Mouse (Mus musculus) CH12.LX (cell line): ENCODE results near the gene Krt28. TPM values are rescaled to one million over a fixed set of nuclear protein-coding genes. Genes with fewer than 3 reads are reported as not detected.

Source experiments
- DNase-seq: peaks from one replicate; pipeline ENCODE4 v3.0.0-alpha.2; 2013; ENCODE audit errors: extremely low read depth
- H3K27ac ChIP-seq: 2 replicates; pipeline ENCODE4 v1.5.1; 2012; ENCODE audit warnings: low read depth, mild to moderate bottlenecking, control low read depth, moderate library complexity; ENCODE audit not compliant: insufficient read depth
- H3K27me3 ChIP-seq: replicated peaks from 2 replicates; pipeline ENCODE3; 2012; ENCODE audit warnings: inconsistent platforms
- H3K36me3 ChIP-seq, 2 experiments: replicated peaks in 1 of 2; 2 replicates each; pipeline versions ENCODE3 to v1.6.1; 2012; ENCODE audit warnings: inconsistent platforms in 1 of 2, low read length in 1 of 2, mild to moderate bottlenecking in 1 of 2, mixed read lengths in 1 of 2, moderate library complexity in 1 of 2; ENCODE audit not compliant: control insufficient read depth in 1 of 2, insufficient read depth in 1 of 2
- H3K4me1 ChIP-seq, 2 experiments: 2 replicates each; pipeline ENCODE4 v1.6.1; 2012; ENCODE audit warnings: inconsistent platforms in 1 of 2, moderate library complexity in 1 of 2; ENCODE audit not compliant: insufficient read depth in 2 of 2, control insufficient read depth in 1 of 2
- H3K4me2 ChIP-seq: 2 replicates; pipeline ENCODE4 v1.6.1; 2012; ENCODE audit warnings: low read depth, mild to moderate bottlenecking, control low read depth; ENCODE audit not compliant: poor library complexity, insufficient read depth, severe bottlenecking
- H3K4me3 ChIP-seq, 3 experiments: fragments of 150-350 bp in 1 of 3; sonication (generic) in 1 of 3; replicated peaks in 1 of 3; 2 replicates each; pipeline versions ENCODE3 to v1.5.1; 2011 to 2012; ENCODE audit warnings: low read depth in 2 of 3, low read length in 2 of 3, mild to moderate bottlenecking in 2 of 3, moderate library complexity in 2 of 3, control low read depth in 1 of 3, improper control_type of control experiment in 1 of 3, inconsistent platforms in 1 of 3, mixed read lengths in 1 of 3; ENCODE audit not compliant: poor library complexity in 1 of 3
- H3K79me2 ChIP-seq: replicated peaks from 2 replicates; pipeline ENCODE4 v1.6.1; 2012; ENCODE audit warnings: mild to moderate bottlenecking, moderate library complexity; ENCODE audit not compliant: control insufficient read depth, poor library complexity, insufficient read depth, severe bottlenecking; ENCODE audit errors: extremely low read depth
- H3K9ac ChIP-seq: 2 replicates; pipeline ENCODE4 v1.6.1; 2012; ENCODE audit warnings: low read depth, mild to moderate bottlenecking, control low read depth, moderate library complexity; ENCODE audit not compliant: insufficient read depth
- H3K9me3 ChIP-seq: replicated peaks from 2 replicates; pipeline ENCODE3; 2012; ENCODE audit warnings: low read length, inconsistent platforms, mixed read lengths
- BHLHE40 ChIP-seq: IDR thresholded peaks from 2 replicates; pipeline ENCODE4 v1.6.1; 2011; ENCODE audit warnings: mild to moderate bottlenecking, low read depth, low read length, improper control_type of control experiment
- CHD1 ChIP-seq: IDR thresholded peaks from 2 replicates; pipeline ENCODE4 v1.6.1; 2012; ENCODE audit warnings: low read depth, low read length, improper control_type of control experiment, inconsistent platforms
- CHD2 ChIP-seq: IDR thresholded peaks from 2 replicates; pipeline ENCODE4 v1.6.1; 2011; ENCODE audit warnings: low read length, improper control_type of control experiment
- CTCF ChIP-seq, 2 experiments: IDR thresholded peaks in 1 of 2; conservative IDR thresholded peaks in 1 of 2; 2 replicates each; pipeline ENCODE4 v1.5.1; 2011 to 2012; ENCODE audit warnings: low read depth in 2 of 2, low read length in 2 of 2, improper control_type of control experiment in 1 of 2, inconsistent platforms in 1 of 2, mild to moderate bottlenecking in 1 of 2, moderate library complexity in 1 of 2
- ELF1 ChIP-seq: IDR thresholded peaks from 2 replicates; pipeline ENCODE4 v1.6.1; 2014; ENCODE audit warnings: low read depth, mild to moderate bottlenecking, inconsistent platforms, low read length, improper control_type of control experiment
- ETS1 ChIP-seq: conservative IDR thresholded peaks from 2 replicates; pipeline ENCODE4 v1.6.1; 2012; ENCODE audit warnings: low read depth, mild to moderate bottlenecking, inconsistent platforms, low read length, improper control_type of control experiment, moderate library complexity
- GABPA ChIP-seq: IDR thresholded peaks from 2 replicates; pipeline ENCODE4 v1.6.1; 2012; ENCODE audit warnings: low read depth, low read length, improper control_type of control experiment, inconsistent platforms; ENCODE audit not compliant: insufficient replicate concordance
- HCFC1 ChIP-seq: IDR thresholded peaks from 2 replicates; pipeline ENCODE4 v1.6.1; 2012; ENCODE audit warnings: low read depth, mild to moderate bottlenecking, inconsistent platforms, low read length, improper control_type of control experiment
- JUND ChIP-seq: conservative IDR thresholded peaks from 2 replicates; pipeline ENCODE4 v1.6.1; 2011; ENCODE audit warnings: low read depth, low read length, improper control_type of control experiment
- KAT2A ChIP-seq: IDR thresholded peaks from 2 replicates; pipeline ENCODE4 v1.6.1; 2012; ENCODE audit warnings: low read length, improper control_type of control experiment, inconsistent platforms; ENCODE audit not compliant: insufficient replicate concordance
- MAX ChIP-seq: IDR thresholded peaks from 2 replicates; pipeline ENCODE4 v1.6.1; 2011; ENCODE audit warnings: low read length, improper control_type of control experiment
- MAZ ChIP-seq: IDR thresholded peaks from 2 replicates; pipeline ENCODE4 v1.6.1; 2012; ENCODE audit warnings: low read depth, mild to moderate bottlenecking, inconsistent platforms, low read length, improper control_type of control experiment, moderate library complexity
- NRF1 ChIP-seq: IDR thresholded peaks from 2 replicates; pipeline ENCODE4 v1.6.1; 2014; ENCODE audit warnings: low read depth, mild to moderate bottlenecking, inconsistent platforms, low read length, improper control_type of control experiment, moderate library complexity
- POLR2AphosphoS2 ChIP-seq: IDR thresholded peaks from 2 replicates; pipeline ENCODE4 v1.6.1; 2011; ENCODE audit warnings: low read depth, low read length, improper control_type of control experiment
- RAD21 ChIP-seq: IDR thresholded peaks from 2 replicates; pipeline ENCODE4 v1.6.1; 2011; ENCODE audit warnings: low read depth, mild to moderate bottlenecking, low read length, improper control_type of control experiment, moderate library complexity
- RCOR1 ChIP-seq: conservative IDR thresholded peaks from 2 replicates; pipeline ENCODE4 v1.6.1; 2012; ENCODE audit warnings: low read depth, mild to moderate bottlenecking, inconsistent platforms, low read length, improper control_type of control experiment
- SMC3 ChIP-seq: IDR thresholded peaks from 2 replicates; pipeline ENCODE4 v1.6.1; 2011; ENCODE audit warnings: low read depth, low read length, improper control_type of control experiment
- TBP ChIP-seq: conservative IDR thresholded peaks from 2 replicates; pipeline ENCODE4 v1.6.1; 2011; ENCODE audit warnings: low read depth, low read length, improper control_type of control experiment
- TCF12 ChIP-seq: IDR thresholded peaks from 2 replicates; pipeline ENCODE4 v1.6.1; 2014; ENCODE audit warnings: low read depth, mild to moderate bottlenecking, inconsistent platforms, low read length, improper control_type of control experiment
- USF2 ChIP-seq: conservative IDR thresholded peaks from 2 replicates; pipeline ENCODE4 v1.6.1; 2011; ENCODE audit warnings: low read depth, low read length, improper control_type of control experiment
- ZC3H11A ChIP-seq: IDR thresholded peaks from 2 replicates; pipeline ENCODE4 v1.6.1; 2012; ENCODE audit warnings: low read depth, mild to moderate bottlenecking, inconsistent platforms, low read length, improper control_type of control experiment
- ZKSCAN1 ChIP-seq: IDR thresholded peaks from 2 replicates; pipeline ENCODE4 v1.6.1; 2012; ENCODE audit warnings: low read depth, inconsistent platforms, low read length, improper control_type of control experiment, borderline replicate concordance
- dilution Hi-C: fragments of 300-500 bp; cut with MboI; formaldehyde crosslinking; loops from 2 replicates; pipeline ENCODE4 v1.14.3; 2020; ENCODE audit warnings: low sequenced_read_pairs; ENCODE audit not compliant: extremely low pct_unique_long_range_greater_than_20kb, extremely low pct_ligation_motif_present
- in situ Hi-C: fragments of 300-500 bp; cut with MboI; formaldehyde crosslinking; loops from 3 replicates; pipeline ENCODE4 v1.14.3; 2019; ENCODE audit warnings: low sequenced_read_pairs, low pct_ligation_motif_present, low pct_unique_long_range_greater_than_20kb, mixed read lengths
- polyA plus RNA-seq: library from polyadenylated mRNA; unstranded; fragments of >175 nt; gene quantifications from 2 replicates; pipeline ENCODE4 v1.2.1, GENCODE M21; 2012; ENCODE audit warnings: low read depth; ENCODE audit not compliant: insufficient read length
- total RNA-seq, 2 experiments: library from RNA; depleted of rRNA; stranded (reverse); fragments of 300-350 nt in 1 of 2; fragments of >200 nt in 1 of 2; gene quantifications; 2 replicates each; pipeline ENCODE4 v1.2.3; 2012 to 2014

Gene Krt28
- total and polyA plus RNA-seq, 3 experiments = 0.13 to 0.14 TPM; not detected in 1

GRCm38 (mm10) chr11:99319127-99319526 lies 55.6 kb downstream of the Krt28 start:
- Histone ChIP-seq H3K27me3 (peaks cover 35% of the 10 kb centered on the region), H3K9me3 (no peaks in the 10 kb centered on the region), H3K79me2 (no peaks in the 10 kb centered on the region), H3K9ac (no peak overlapping the region), H3K4me3 (no peak overlapping the region), H3K27ac (no peak overlapping the region), H3K36me3 (no peaks in the 10 kb centered on the region), H3K4me1 (peaks cover 5 to 13% of the 10 kb centered on the region in 2 experiments), H3K4me2 (no peak overlapping the region)
- no peak for TF ChIP-seq CTCF (conservative IDR thresholded peaks at IDR 0.05 in 1 of 2, IDR thresholded peaks at IDR 0.05 in 1 of 2; ENCODE audit: low read depth in 2 of 2, low read length in 2 of 2)
- no peak for TF ChIP-seq ETS1
- TF ChIP-seq ZKSCAN1 = no peak
- no peak for TF ChIP-seq BHLHE40
- no peak for TF ChIP-seq NRF1
- TF ChIP-seq TCF12 = no peak
- no peak for TF ChIP-seq POLR2AphosphoS2
- TF ChIP-seq JUND = no peak
- TF ChIP-seq CHD1 = no peak
- no peak for TF ChIP-seq MAZ
- no peak for TF ChIP-seq CHD2
- TF ChIP-seq USF2 = no peak
- TF ChIP-seq KAT2A = no peak
- no peak for TF ChIP-seq RCOR1
- TF ChIP-seq ZC3H11A = no peak
- TF ChIP-seq RAD21 = no peak
- no peak for TF ChIP-seq MAX
- in situ Hi-C loops = loop anchor here (5.0 kb wide), 1 partner anchor 33 kb away; the partner anchor contains the start of gene Krt27
- dilution Hi-C loops = no loop called here
- DNase-seq = no peak

DNA sequence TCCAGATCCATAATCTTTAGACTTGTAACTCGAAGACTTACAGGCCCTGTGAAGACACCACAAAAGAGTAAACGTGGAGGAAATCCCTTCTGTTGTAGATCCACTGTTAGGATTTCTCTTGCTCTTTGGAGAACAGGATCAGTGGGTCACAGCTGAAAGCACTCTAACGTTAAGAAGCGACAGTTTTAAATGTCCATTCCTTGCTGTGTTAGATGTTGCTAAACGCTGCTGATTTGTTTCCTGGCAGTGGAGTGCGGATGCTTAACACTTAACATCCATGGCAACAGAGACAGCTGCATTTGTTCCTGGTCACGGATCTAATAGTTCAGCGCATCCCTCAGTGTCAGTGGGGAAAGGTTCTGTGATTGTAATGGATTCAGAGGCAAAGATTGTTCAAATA lies 58.2 kb downstream of the Krt28 start:
- H3K79me2 ChIP-seq = no peaks in the 10 kb centered on the region
- dilution Hi-C loops = no loop called here
- in situ Hi-C loops = loop anchor here (5.0 kb wide), 1 partner anchor 36 kb away; the partner anchor contains the start of gene Krt27

More for the DNA sequence above, 58.2 kb downstream of the Krt28 start:
- Histone ChIP-seq H3K36me3 (no peaks in the 10 kb centered on the region), H3K4me2 (no peak overlapping the region), H3K9ac (no peak overlapping the region), H3K27ac (no peak overlapping the region), H3K4me3 (no peak overlapping the region), H3K9me3 (no peaks in the 10 kb centered on the region), H3K4me1 (peaks cover 2 to 9% of the 10 kb centered on the region in 2 experiments; a peak in 2 of 4 replicates), H3K27me3 (peaks cover 47% of the 10 kb centered on the region)
- DNase-seq = no peak
- no peak for TF ChIP-seq TBP
- no peak for TF ChIP-seq KAT2A
- TF ChIP-seq USF2 = no peak
- no peak for TF ChIP-seq RAD21
- TF ChIP-seq SMC3 = no peak
- no peak for TF ChIP-seq HCFC1
- no peak for TF ChIP-seq ELF1
- no peak for TF ChIP-seq GABPA

Other genes starting within 250 kb of the Krt28 start
Only the 20 nearest of the 25 such genes appear.
- gene Ccr7, start 219.8 kb downstream of the Krt28 start, total RNA-seq (2012; rRNA removed) = 170 and 241 TPM in 2 replicates
- gene Ccr7, start 219.8 kb downstream of the Krt28 start, total RNA-seq (2014; rRNA removed) = 178 and 203 TPM in 2 replicates
- gene Ccr7, start 219.8 kb downstream of the Krt28 start, polyA plus RNA-seq = 306 and 316 TPM in 2 replicates
- 246 and 257 TPM in 2 replicates for gene Smarce1, start 143.9 kb downstream of the Krt28 start, total RNA-seq (2012; rRNA removed)
- gene Smarce1, start 143.9 kb downstream of the Krt28 start, total RNA-seq (2014; rRNA removed) = 149 and 184 TPM in 2 replicates
- 464 and 617 TPM in 2 replicates for gene Smarce1, start 143.9 kb downstream of the Krt28 start, polyA plus RNA-seq
- gene Krt222, start 130.8 kb downstream of the Krt28 start, total RNA-seq (2012; rRNA removed) = 15.4 and 22.0 TPM in 2 replicates
- 22.9 TPM in 2 replicates for gene Krt222, start 130.8 kb downstream of the Krt28 start, total RNA-seq (2014; rRNA removed)
- gene Krt222, start 130.8 kb downstream of the Krt28 start, polyA plus RNA-seq = 24.4 and 29.3 TPM in 2 replicates
- gene Krt24, start 89.6 kb downstream of the Krt28 start, total RNA-seq (2012; rRNA removed) = not detected in 2 replicates
- not detected in 2 replicates for gene Krt24, start 89.6 kb downstream of the Krt28 start, total RNA-seq (2014; rRNA removed)
- gene Krt24, start 89.6 kb downstream of the Krt28 start, polyA plus RNA-seq = not detected in 2 replicates
- gene Krt25, start 52.0 kb downstream of the Krt28 start, total RNA-seq (2012; rRNA removed) = 0.42 and 1.0 TPM in 2 replicates
- gene Krt25, start 52.0 kb downstream of the Krt28 start, total RNA-seq (2014; rRNA removed) = 0.17 and 0.36 TPM in 2 replicates
- gene Krt25, start 52.0 kb downstream of the Krt28 start, polyA plus RNA-seq = 0.69 and 0.75 TPM in 2 replicates
- not detected in 2 replicates for gene Krt26, start 36.9 kb downstream of the Krt28 start, total RNA-seq (2012; rRNA removed)
- gene Krt26, start 36.9 kb downstream of the Krt28 start, total RNA-seq (2014; rRNA removed) = not detected in 2 replicates
- gene Krt26, start 36.9 kb downstream of the Krt28 start, polyA plus RNA-seq = not detected in 2 replicates
- not detected in 2 replicates for gene Krt27, start 23.8 kb downstream of the Krt28 start, total RNA-seq (2012; rRNA removed)
- gene Krt27, start 23.8 kb downstream of the Krt28 start, total RNA-seq (2014; rRNA removed) = not detected in 2 replicates
- gene Krt27, start 23.8 kb downstream of the Krt28 start, polyA plus RNA-seq = not detected in 2 replicates
- gene Krt10, start 14.5 kb upstream of the Krt28 start, total RNA-seq (2012; rRNA removed) = 3.0 and 3.4 TPM in 2 replicates
- gene Krt10, start 14.5 kb upstream of the Krt28 start, total RNA-seq (2014; rRNA removed) = 9.0 and 9.3 TPM in 2 replicates
- gene Krt10, start 14.5 kb upstream of the Krt28 start, polyA plus RNA-seq = 12.2 and 15.3 TPM in 2 replicates
- not detected in 2 replicates for gene Krt12, start 47.4 kb upstream of the Krt28 start, total RNA-seq (2012; rRNA removed)
- gene Krt12, start 47.4 kb upstream of the Krt28 start, total RNA-seq (2014; rRNA removed) = not detected in 2 replicates
- not detected in 2 replicates for gene Krt12, start 47.4 kb upstream of the Krt28 start, polyA plus RNA-seq
- gene Krt20, start 63.2 kb upstream of the Krt28 start, total RNA-seq (2012; rRNA removed) = not detected in 2 replicates
- not detected in 2 replicates for gene Krt20, start 63.2 kb upstream of the Krt28 start, total RNA-seq (2014; rRNA removed)
- gene Krt20, start 63.2 kb upstream of the Krt28 start, polyA plus RNA-seq = not detected in 2 replicates
- not detected in 2 replicates for gene Krt23, start 118.2 kb upstream of the Krt28 start, total RNA-seq (2012; rRNA removed)
- not detected in 2 replicates for gene Krt23, start 118.2 kb upstream of the Krt28 start, total RNA-seq (2014; rRNA removed)
- gene Krt23, start 118.2 kb upstream of the Krt28 start, polyA plus RNA-seq = not detected in 2 replicates
- gene Krt39, start 146.4 kb upstream of the Krt28 start, total RNA-seq (2012; rRNA removed) = not detected in 2 replicates
- gene Krt39, start 146.4 kb upstream of the Krt28 start, total RNA-seq (2014; rRNA removed) = not detected in 2 replicates
- gene Krt39, start 146.4 kb upstream of the Krt28 start, polyA plus RNA-seq = not detected in 2 replicates
- gene Krt40, start 168.3 kb upstream of the Krt28 start, total RNA-seq (2012; rRNA removed) = not detected in 2 replicates
- not detected in 2 replicates for gene Krt40, start 168.3 kb upstream of the Krt28 start, total RNA-seq (2014; rRNA removed)
- not detected in 2 replicates for gene Krt40, start 168.3 kb upstream of the Krt28 start, polyA plus RNA-seq
- not detected in 2 replicates for gene Krtap3-3, start 176.0 kb upstream of the Krt28 start, total RNA-seq (2012; rRNA removed)
- not detected in 2 replicates for gene Krtap3-3, start 176.0 kb upstream of the Krt28 start, total RNA-seq (2014; rRNA removed)
- gene Krtap3-3, start 176.0 kb upstream of the Krt28 start, polyA plus RNA-seq = not detected in 2 replicates
- gene Krtap3-2, start 181.9 kb upstream of the Krt28 start, total RNA-seq (2012; rRNA removed) = not detected in 2 replicates
- gene Krtap3-2, start 181.9 kb upstream of the Krt28 start, total RNA-seq (2014; rRNA removed) = not detected in 2 replicates
- gene Krtap3-2, start 181.9 kb upstream of the Krt28 start, polyA plus RNA-seq = not detected in 2 replicates
- gene Gm11939, start 184.6 kb upstream of the Krt28 start, total RNA-seq (2012; rRNA removed) = not detected in 2 replicates
- gene Gm11939, start 184.6 kb upstream of the Krt28 start, total RNA-seq (2014; rRNA removed) = not detected in 2 replicates
- gene Gm11939, start 184.6 kb upstream of the Krt28 start, polyA plus RNA-seq = not detected in 2 replicates
- gene Krtap3-1, start 191.7 kb upstream of the Krt28 start, total RNA-seq (2012; rRNA removed) = not detected in 2 replicates
- not detected in 2 replicates for gene Krtap3-1, start 191.7 kb upstream of the Krt28 start, total RNA-seq (2014; rRNA removed)
- not detected in 2 replicates for gene Krtap3-1, start 191.7 kb upstream of the Krt28 start, polyA plus RNA-seq
- not detected in 2 replicates for gene Krtap1-5, start 206.1 kb upstream of the Krt28 start, total RNA-seq (2012; rRNA removed)
- not detected in 2 replicates for gene Krtap1-5, start 206.1 kb upstream of the Krt28 start, total RNA-seq (2014; rRNA removed)
- not detected in 2 replicates for gene Krtap1-5, start 206.1 kb upstream of the Krt28 start, polyA plus RNA-seq
- gene Krtap1-4, start 208.8 kb upstream of the Krt28 start, total RNA-seq (2012; rRNA removed) = not detected in 2 replicates
- gene Krtap1-4, start 208.8 kb upstream of the Krt28 start, total RNA-seq (2014; rRNA removed) = not detected in 2 replicates
- not detected in 2 replicates for gene Krtap1-4, start 208.8 kb upstream of the Krt28 start, polyA plus RNA-seq
- gene Krtap1-3, start 216.4 kb upstream of the Krt28 start, total RNA-seq (2012; rRNA removed) = not detected in 2 replicates
- gene Krtap1-3, start 216.4 kb upstream of the Krt28 start, total RNA-seq (2014; rRNA removed) = not detected in 2 replicates
- gene Krtap1-3, start 216.4 kb upstream of the Krt28 start, polyA plus RNA-seq = not detected in 2 replicates